Mouse (Mus musculus) heart, postnatal 14 days (tissue): ENCODE results near the gene Tmem189. TPM values are rescaled to one million over a fixed set of nuclear protein-coding genes. Genes with fewer than 3 reads are reported as not detected.

ENCODE experiments used
- DNase-seq, 2 experiments: peaks; one replicate each; pipeline ENCODE4 v3.0.0; 2021 to 2022
- intact Hi-C: fragments of 180-260 bp; cut with DNase I; formaldehyde crosslinking; loops from one replicate; pipeline ENCODE4 v1.15.1; 2025
- long read RNA-seq, 2 experiments: library from polyadenylated mRNA; stranded (forward); transcript quantifications; one replicate each; pipeline ENCODE4 v2.0.0; 2021
- total RNA-seq, 2 experiments: library from RNA; stranded (reverse); gene quantifications; 2 replicates each; pipeline ENCODE4 v1.2.3; 2021

The Tmem189 gene
- total RNA-seq = 10 to 100 TPM; 35.0 to 35.2 TPM
- long read RNA-seq, experiment 1, transcript Tmem189-201 (6 exons, 2,329 nt) = major isoform, 108 of 116 reads
- long read RNA-seq, experiment 1, partial matches to known transcripts = 2 of 116 reads
- long read RNA-seq, experiment 1, other reads (novel, unspliced or antisense) = 6 of 116 reads
- long read RNA-seq, experiment 2, transcript Tmem189-201 (6 exons, 2,329 nt) = major isoform, 86 of 92 reads
- long read RNA-seq, experiment 2, partial matches to known transcripts = 5 of 92 reads
- long read RNA-seq, experiment 2, other reads (novel, unspliced or antisense) = 1 of 92 reads

DNA sequence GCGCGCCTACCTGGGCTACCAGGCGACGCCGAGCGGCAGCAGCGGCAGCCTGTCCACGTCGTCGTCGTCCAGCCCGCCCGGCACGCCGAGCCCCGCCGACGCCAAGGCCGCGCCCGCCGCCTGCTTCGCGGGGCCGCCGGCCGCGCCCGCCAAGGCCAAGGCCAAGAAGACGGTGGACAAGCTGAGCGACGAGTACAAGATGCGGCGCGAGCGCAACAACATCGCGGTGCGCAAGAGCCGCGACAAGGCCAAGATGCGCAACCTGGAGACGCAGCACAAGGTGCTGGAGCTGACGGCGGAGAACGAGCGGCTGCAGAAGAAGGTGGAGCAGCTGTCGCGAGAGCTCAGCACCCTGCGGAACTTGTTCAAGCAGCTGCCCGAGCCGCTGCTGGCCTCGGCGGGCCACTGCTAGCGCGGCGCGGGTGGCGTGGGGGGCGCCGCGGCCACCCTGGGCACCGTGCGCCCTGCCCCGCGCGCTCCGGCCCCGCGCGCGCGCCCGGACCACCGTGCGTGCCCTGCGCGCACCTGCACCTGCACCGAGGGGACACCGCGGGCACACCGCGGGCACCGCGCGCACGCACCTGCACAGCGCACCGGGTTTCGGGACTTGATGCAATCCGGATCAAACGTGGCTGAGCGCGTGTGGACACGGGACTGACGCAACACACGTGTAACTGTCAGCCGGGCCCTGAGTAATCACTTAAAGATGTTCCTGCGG is at the start of gene Tmem189:
Gene Tmem189 (minus strand): TSS at position 322 of the 718 bp plus-strand sequence.
- peak; percentile 56 to 64 for DNase-seq
- intact Hi-C loops = loop anchor here (2.0 to 5.0 kb wide), 2 partner anchors 87 to 408 kb away; no protein-coding TSS in a partner anchor

DNA sequence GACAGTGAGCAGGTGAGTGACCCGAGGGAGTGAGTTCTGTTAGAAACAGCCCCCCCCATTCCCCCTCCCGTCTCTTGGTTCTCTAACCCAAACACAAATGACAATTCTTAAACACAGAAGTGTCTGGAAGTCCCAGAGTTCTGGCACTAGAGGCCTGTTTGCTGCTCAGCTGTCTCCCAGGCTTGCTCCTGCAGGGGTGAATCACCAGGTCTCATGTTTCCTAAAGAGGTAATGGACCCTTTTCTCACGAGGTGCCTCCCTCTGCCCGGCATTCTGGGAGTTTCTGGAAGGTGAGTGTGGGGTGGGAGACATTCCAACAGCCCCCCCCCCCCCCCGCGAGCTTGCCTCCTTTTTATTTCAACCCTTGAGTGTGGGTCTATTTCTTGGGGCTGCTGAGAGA is 49.4 kb upstream of the Tmem189 start:
- no peak for DNase-seq
- intact Hi-C loops = no loop called here

DNA sequence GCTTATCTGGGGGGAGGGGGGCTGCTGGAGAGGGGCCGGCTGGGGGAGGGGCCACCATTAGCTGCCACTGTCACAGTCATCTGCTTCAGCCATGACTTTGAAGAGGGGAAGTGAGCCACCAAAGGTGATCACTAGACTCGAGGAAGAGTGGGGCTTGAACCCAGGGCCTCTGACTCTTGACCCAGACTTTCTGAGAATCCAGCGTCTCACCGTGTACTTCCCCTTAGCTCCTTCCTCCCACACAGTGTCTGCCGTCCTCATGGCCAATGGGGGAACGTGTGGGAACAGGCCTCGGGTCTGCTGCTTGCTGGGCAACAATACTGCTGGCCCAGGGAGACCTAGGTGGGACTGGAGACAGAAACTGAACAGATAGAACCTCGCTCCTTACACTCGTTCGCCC is 45.2 kb upstream of the Tmem189 start:
- DNase-seq = no peak
- intact Hi-C loops = no loop called here

DNA sequence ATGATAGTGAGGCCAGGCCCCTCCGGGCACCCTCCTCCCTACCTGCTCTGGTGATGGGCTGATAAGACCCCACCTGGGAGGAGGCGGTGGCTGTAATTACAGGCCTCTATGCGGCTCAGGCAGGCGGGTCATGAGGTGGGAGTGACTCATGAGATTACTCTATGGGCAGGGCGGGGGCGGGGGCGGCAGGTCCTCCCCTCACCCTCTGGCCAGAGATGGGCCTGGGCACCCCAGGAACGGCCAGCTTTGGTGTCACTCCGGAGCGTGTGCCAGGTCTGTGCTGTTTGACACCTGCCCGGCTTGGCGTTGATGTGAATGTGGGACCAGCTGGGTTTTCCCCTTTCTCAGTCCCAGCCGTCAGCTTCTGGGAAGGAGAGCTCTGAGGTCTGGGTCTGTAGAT is 41.5 kb upstream of the Tmem189 start:
- intact Hi-C loops = no loop called here
- no peak for DNase-seq

DNA sequence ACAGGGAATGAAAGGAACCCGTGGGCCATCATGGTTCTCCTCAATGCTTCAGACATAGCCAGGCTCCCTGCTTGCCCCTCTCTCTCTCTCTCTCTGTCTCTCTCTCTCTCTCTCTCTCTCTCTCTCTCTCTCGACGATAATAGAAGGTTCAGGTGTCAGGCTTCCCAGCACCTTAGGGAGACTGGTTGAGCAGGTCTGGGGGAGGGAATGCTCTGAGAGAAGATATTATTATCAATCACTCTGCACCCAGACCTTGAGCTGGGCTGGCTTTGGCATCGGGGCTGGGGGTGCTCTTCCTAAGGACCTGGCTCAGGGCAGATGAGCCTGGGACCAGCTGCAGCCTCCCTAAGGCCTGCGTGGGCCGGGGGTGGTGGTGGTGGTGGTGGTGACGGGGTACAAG is 40.4 kb upstream of the Tmem189 start:
- no peak for DNase-seq
- intact Hi-C loops = no loop called here

DNA sequence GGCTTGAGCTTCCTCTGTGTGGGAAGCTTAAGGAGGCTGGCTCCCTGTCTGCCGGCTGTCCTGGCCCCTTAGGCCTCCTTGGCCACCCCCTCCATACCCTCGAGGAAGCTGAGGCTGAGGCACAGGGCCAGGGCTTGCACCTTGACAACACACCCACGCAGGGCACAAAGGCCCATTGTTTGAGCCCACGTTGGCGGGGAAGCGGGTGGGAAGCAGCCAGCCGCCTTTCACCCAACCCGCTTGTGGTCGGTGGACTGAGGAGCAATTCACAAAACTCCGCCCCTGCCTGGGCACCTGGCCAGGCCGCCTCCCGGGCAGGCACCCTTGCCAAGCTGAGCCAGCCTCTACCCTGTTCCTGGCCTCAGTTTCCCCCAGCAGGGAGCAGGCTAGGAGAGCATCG is 37.5 kb upstream of the Tmem189 start:
- intact Hi-C loops = no loop called here
- peak in 1 of 2 experiments; percentile 42 for DNase-seq

DNA sequence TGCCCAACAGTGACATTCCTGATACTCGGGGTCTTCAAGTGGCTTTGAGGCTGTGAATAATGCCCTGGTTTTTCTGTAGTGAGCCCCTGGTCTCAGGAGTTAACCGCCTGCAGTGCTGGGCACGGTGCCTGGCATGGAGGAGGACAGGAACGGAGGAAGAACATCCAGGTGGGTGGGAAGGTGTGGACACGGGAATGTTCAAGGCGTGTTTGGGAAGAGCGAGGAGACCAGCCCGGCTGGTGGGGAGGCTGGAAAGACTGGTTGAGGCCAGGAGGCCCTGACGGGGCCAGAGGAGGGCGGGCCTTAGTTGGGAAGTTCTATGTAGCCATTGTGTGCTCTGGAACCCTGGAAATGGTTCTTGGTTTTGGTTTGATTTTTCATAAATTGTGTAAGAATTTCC is 36.3 kb upstream of the Tmem189 start:
- intact Hi-C loops = loop anchor here (2.0 kb wide), 1 partner anchor 19 kb away; no protein-coding TSS in a partner anchor

DNA sequence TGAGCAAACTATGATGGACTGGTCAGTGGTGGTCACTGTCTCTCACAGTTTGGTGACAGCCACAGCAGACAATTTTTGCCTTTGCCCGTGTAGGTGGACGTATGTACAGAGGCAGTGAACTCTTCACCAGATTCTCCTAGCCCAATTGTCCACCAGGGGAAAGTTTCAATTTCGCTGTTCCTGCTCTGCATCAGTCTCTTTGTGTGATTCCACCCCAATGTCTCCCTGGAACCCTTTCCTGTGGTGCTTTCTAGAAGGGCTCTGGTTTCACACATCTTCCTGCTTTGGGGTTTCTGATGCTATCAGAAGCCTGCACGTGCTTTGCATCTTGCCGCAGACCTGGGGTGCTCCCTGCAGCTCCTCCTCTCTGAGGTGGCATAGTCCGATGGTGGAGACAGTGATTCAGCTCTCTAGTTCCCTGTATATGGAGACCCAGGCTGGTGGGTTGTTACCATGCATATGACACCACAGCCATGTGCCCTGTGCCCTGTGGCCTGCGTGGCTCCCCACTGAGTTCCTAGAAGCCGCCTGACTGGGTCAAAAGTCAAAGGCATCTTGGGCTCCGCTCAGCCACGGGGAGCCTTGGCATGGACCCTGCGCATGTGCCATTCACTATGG is 34.1 kb upstream of the Tmem189 start:
- intact Hi-C loops = loop anchor here (2.0 kb wide), 1 partner anchor 17 kb away; no protein-coding TSS in a partner anchor
- no peak for DNase-seq

More for the DNA sequence above, 36.3 kb upstream of the Tmem189 start:
- no peak for DNase-seq

DNA sequence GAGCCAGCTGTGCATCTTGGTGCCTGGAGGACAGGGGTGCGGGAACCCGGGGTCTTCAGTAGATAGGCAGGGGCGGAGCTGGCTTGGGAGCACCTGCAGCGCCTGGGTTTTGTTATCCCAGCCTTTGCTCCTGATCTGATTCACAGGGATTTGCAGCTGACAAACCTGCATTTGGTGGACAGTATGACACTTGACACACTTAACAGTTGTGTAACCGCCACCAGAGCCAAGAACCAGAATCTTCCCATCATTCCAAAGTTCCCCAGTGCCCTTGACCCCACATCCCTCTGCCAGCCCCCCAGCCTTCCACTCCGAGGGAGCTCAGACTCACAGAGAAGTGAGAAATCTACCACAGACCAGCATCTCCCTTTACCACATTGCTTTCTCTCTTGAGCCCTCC is 32.9 kb upstream of the Tmem189 start:
- no peak for DNase-seq
- intact Hi-C loops = no loop called here

DNA sequence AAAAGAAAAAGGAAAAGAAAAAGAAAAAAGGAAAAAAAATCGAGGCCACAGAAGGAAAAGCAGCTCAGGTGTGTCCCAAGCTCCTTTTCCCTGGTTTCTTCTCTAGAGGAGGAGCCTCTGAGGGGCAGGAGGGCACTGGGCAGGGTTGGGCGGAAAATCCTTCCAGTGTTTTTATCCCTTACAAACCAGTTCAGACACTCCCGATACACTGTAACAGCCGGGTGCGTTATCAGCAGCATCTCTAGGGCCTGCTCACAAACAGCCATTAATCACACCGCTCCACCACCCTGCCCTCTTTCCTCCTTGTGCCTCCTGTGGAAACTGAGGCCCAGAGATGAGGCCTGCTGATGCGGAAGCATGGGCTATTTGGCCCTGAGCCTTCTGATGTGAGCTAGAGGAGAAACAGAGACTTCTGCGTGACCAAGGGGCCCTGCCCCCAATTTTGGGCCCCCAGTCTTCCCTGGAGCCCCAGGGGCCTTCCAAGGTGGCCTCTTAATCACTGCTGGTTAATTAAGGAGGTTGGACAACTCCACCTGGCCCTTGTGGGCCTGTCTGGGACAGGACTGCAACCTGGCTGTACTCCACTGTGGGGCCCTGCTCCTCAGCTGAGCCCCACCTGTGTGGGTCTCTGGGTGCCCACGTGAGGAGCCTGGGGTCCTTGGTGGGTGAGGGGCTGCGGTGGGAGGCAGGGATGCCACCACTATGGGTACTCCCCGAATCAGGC is 31.7 kb upstream of the Tmem189 start:
- intact Hi-C loops = no loop called here
- no peak for DNase-seq

DNA sequence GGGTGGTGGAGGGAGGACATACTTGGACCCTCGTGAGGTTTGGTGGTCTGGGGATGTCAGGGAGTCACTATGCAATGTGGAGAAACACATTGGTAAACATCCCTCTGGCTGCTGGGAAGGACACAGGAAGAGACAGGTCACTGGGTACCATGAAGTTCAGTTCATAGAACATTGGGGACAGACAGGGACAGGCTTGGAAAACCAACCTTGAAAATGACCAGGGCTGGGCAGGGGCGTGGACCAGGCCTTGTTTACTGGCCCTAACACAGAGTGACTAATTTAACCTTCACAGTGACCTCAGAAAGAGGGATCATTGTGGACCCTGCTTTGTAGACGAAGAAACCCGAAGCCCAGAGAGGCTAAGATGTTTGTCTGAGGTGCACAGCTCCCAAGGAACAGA is 29.9 kb upstream of the Tmem189 start:
- no peak for DNase-seq
- intact Hi-C loops = no loop called here

DNA sequence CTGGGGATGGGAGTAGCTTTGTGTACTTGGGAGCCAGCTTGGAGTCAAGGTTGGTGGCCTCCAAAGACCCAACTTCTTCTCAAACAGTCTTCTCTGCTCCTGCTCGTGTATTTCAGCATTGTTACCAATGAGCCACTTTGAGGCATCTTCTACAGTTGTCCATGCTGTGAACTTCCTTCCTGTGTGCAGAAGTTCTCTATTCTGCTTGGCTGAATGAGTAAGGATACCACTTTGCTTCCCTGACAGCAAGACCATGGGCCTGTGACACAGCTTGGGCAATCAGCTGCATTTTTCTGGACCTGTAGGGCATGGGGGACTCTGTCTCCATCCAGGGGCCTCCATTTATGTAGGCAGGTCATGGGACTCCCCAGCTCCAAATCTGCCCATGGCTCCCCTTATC is 27.6 kb upstream of the Tmem189 start:
- intact Hi-C loops = no loop called here
- DNase-seq = no peak

DNA sequence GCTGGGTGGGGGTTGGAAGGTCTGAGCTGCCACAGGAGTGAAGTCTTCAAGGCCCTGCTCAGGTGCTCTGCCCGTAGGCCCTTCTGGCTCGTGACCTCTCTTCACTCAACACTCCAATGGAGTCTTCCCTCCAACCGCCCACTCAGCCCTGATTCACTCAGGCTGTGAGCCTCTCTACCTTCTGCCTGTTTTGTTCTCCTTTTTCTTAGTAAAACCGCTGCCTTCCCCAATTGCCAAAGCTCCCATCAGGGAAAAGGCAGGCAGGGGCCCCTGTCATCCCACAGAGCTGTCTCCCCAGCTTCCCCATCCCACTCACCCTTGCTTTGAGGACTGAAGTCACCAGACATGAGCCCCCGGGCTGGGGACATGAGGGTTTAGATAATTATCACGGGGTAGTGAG is 25.4 kb upstream of the Tmem189 start:
- DNase-seq = no peak

DNA sequence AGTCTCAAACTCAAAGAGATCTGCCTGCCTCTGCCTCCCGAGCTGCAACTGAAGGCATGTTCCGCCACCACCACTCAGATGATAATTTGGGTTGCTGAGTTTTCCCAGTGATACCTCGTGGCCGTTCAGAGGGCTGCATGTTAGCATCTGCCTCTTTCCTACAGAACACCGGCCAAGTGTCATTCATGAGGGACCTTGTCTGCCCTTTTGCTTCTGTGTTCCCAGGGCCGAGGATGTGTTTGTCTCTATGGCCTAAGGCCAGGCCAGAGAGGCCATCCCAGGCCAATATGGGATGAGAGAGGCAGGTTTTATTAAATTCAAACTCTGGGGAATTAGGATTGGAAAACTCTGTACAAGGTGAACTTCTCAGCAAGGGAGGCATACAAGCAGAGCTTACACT is 24.7 kb upstream of the Tmem189 start:
- intact Hi-C loops = no loop called here

More for the DNA sequence above, 25.4 kb upstream of the Tmem189 start:
- intact Hi-C loops = no loop called here

DNA sequence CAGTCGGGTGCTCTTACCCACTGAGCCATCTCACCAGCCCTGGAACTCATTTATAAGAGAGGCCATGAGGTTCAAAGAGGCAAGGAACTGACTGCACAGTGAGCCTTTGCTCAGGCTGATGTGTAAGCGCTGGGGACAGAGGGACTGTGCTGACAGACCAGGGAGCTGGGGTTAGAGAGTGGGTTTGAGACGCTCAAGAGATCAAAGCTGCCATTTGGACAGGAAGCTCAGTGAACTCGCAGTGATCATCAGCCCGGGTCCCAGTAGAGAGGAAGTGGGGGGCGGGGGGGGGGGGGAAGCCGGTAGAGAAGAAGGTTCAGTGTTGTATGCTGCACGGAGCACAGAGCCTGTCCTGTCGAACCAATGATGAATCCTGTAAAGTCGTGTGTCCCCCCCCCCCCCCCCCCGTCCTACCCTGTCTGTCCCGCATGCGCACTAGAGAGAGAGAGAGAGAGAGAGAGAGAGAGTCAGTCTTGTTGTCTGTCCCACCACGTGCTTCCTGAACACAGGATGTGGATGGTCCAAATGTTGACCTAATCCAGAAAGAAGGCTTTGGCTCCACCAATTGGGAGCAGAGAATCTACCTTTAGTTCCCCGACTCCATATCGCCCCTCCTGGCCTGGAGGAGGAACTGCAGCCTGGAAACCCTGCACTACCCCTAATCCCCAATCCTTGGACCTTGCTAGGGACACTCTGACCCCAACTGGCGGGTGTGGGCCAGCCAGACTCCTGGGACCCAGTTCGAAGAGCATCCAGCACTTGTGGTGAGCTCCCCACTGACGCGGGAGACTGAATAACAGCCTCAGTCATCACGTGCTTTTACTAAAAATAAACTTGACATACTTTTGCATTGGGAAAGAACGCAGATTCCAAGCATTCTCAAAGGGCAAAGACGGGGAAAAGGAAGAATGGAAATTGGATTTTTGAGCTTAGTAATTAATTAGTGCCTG is 23.5 kb upstream of the Tmem189 start:
- DNase-seq = peak; percentile 39 to 56
- intact Hi-C loops = no loop called here

More for the DNA sequence above, 24.7 kb upstream of the Tmem189 start:
- peak in 1 of 2 experiments; percentile 41 for DNase-seq

DNA sequence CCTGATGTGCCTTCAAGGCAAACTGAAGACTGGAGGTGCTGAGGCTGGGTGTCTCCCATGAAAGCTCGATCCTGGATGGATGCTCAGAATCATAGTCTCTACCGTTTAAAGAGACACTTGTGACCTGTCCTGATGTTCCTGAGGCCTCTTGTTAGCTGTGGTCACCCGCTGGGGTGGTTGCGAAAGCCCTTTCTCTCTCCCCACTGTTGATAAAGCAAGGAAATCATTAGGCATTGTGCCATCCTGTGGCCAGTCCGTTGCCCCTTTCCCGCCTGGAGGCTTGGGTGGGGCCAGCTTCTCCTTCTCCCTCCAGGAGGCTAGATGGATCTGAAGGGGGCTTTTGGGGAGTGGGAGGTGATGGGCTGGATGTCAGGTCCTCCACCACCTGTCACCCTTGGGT is 21.0 kb upstream of the Tmem189 start:
- intact Hi-C loops = no loop called here
- no peak for DNase-seq

DNA sequence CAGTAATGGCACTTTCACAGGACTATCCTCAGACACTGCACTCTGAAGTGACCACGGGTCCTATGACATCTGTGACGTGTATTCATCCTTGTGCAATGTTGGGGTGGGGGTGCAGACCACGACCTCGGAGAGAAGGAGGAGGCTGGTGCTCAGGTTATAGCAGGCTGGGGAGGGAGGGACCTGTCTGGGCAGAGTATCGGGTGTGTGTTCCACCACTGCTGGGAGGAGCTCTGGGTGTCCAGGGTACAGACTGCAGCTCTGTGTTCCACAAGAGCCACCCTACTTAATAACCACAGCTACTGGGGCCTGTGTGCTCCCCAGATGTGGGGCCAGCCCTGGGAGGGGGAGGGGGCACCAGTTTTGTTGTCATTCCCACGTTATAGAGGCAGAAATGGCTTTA is 20.3 kb upstream of the Tmem189 start:
- DNase-seq = no peak
- intact Hi-C loops = no loop called here

DNA sequence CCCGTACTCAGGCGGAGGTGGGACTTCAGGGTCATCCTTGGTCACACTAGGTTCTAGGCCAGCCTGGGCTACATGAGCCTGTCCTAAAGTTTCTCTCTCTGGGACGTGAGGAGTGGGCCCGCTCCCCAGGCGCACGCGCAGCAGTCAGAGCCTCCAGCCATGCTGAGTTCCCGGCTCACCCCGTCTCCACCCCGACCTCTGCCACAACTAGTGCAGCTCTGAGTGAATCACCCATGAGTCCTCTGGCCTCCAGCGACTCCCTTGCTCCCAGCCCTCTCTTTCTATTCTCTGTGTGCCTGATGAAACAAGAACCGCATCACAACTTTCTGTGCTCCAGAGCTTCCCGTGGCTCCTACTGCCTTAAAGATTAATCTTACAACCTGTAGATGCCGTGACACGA is 18.8 kb upstream of the Tmem189 start:
- intact Hi-C loops = no loop called here
- DNase-seq = no peak

DNA sequence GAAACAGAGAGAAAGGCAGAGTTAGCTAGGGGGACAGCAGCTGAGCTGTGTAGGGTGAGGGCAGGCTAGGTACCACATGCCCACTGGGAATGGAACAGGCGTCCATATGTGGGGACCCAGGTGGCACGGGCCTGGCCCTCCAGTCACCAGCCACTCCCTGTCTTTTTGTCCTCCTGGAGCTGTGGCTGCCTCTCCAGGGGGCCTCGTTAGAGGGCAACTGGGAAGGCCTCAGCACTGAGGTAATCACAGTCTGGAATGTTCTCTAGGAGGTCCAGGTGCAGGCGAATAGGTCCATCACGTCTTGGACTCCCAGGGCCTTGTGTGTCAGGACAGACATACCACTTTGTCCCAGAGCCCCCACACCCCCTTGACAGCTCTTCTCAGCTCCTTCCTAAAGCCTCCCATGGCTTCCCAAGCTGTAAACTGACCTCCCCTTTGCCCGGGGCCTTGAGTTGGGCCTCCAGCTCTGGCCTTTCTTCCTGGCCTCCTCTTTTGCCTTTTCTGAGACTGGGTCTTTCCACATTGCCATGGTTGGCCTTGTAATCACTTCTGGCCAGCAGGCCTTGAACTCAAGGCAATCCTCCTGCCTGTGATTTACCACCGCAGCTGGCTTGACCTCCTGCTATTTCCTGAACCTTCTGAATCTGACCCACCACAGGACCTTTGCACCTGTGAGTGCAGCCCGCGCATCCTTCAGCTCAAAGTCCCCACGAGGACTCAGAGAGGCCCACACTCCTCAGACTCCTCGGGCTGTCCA is 16.7 kb upstream of the Tmem189 start:
- no peak for DNase-seq
- intact Hi-C loops = loop anchor here (2.0 kb wide), 1 partner anchor 18 kb away; no protein-coding TSS in a partner anchor
